Mouse (Mus musculus) myocyte (in vitro differentiated cells): ENCODE data around the gene Gstm2.

Experiments used
- CEBPB ChIP-seq: IDR thresholded peaks from 2 replicates; pipeline ENCODE4 v1.6.1; 2011; ENCODE audit warnings: mild to moderate bottlenecking, moderate library complexity; ENCODE audit not compliant: poor library complexity, insufficient read depth, severe bottlenecking
- E2F4 ChIP-seq: IDR thresholded peaks from one replicate; pipeline ENCODE4 v1.6.1; 2011; ENCODE audit warnings: mild to moderate bottlenecking, control low read depth, moderate library complexity; ENCODE audit not compliant: insufficient read depth
- MAX ChIP-seq: IDR thresholded peaks from one replicate; pipeline ENCODE4 v1.6.1; 2011; ENCODE audit warnings: low read depth, mild to moderate bottlenecking, control low read depth
- MYOG ChIP-seq, 3 experiments: IDR thresholded peaks; one replicate each; pipeline ENCODE4 v1.6.1; 2011; ENCODE audit warnings: control low read depth in 2 of 3, low read depth in 2 of 3, mild to moderate bottlenecking in 2 of 3; ENCODE audit not compliant: insufficient read length in 2 of 3, control insufficient read depth in 1 of 3, insufficient read depth in 1 of 3
- POLR2A ChIP-seq: IDR thresholded peaks from one replicate; pipeline ENCODE4 v1.6.1; 2011; ENCODE audit warnings: low read depth, mild to moderate bottlenecking, control low read depth, moderate library complexity; ENCODE audit not compliant: insufficient read length
- POLR2AphosphoS2 ChIP-seq: IDR thresholded peaks from one replicate; pipeline ENCODE4 v1.6.1; 2011; ENCODE audit warnings: low read depth, control low read depth; ENCODE audit not compliant: insufficient read length
- REST ChIP-seq: IDR thresholded peaks from one replicate; pipeline ENCODE4 v1.6.1; 2011; ENCODE audit warnings: mild to moderate bottlenecking, control low read depth, moderate library complexity; ENCODE audit not compliant: insufficient read depth, insufficient read length
- SRF ChIP-seq: IDR thresholded peaks from one replicate; pipeline ENCODE4 v1.6.1; 2011; ENCODE audit warnings: low read depth; ENCODE audit not compliant: control insufficient read depth, insufficient read length
- TCF12 ChIP-seq: IDR thresholded peaks from one replicate; pipeline ENCODE4 v1.6.1; 2011; ENCODE audit warnings: mild to moderate bottlenecking, control low read depth; ENCODE audit not compliant: poor library complexity, insufficient read depth, severe bottlenecking
- TCF3 ChIP-seq: IDR thresholded peaks from one replicate; pipeline ENCODE4 v1.6.1; 2011; ENCODE audit warnings: low read depth, control low read depth; ENCODE audit not compliant: insufficient read length
- USF1 ChIP-seq: IDR thresholded peaks from one replicate; pipeline ENCODE4 v1.6.1; 2011; ENCODE audit warnings: low read depth, mild to moderate bottlenecking, control low read depth, moderate library complexity

- TF ChIP-seq USF1, result no peak
- no peak for TF ChIP-seq POLR2A
- no peak for TF ChIP-seq POLR2AphosphoS2
- no peak for TF ChIP-seq REST
- TF ChIP-seq E2F4, result no peak
- no peak for TF ChIP-seq TCF12
- TF ChIP-seq CEBPB, result no peak
- no peak for TF ChIP-seq SRF
- no peak for TF ChIP-seq MYOG (IDR thresholded peaks at IDR 0.05; ENCODE audit: control insufficient read depth in 1 of 3, insufficient read depth in 1 of 3, insufficient read length in 2 of 3, low read depth in 2 of 3)
- no peak for TF ChIP-seq MAX
- no peak for TF ChIP-seq TCF3
Observed at GRCm38 (mm10) chr3:107982726-107983125, 3.5 kb downstream of the Gstm2 start.
